In genomic region chr6:55580036-55580435, GRCm38 (mm10) we compare ENCODE assay signal across 17 mouse cellular contexts.
A peak's percentile ranks its signal among the peaks of the same experiment; 100 is the strongest.
DNase-seq lines count a peak whose midpoint lies in the region; ATAC-seq lines count a peak whose summit lies in the region.
"Had no signal": no experiment of that assay in that cellular context is flagged by ENCODE, and none has a peak within 500 bp of the region (broad histone marks: within the 10 kb centered on the region; RNA-seq: fewer than 3 reads in every experiment).

No protein-coding gene starts in this region.

- H3K27me3 ChIP-seq in forebrain, embryonic 12.5 days = no peaks in the 10 kb centered on the region
- H3K27me3 ChIP-seq in forebrain, embryonic 11.5 days (ENCODE audit: control insufficient read depth, insufficient read depth, low read length) = no peaks in the 10 kb centered on the region
- H3K27me3 ChIP-seq in neural tube, embryonic 12.5 days (replicated peaks) = no peaks in the 10 kb centered on the region
- no peaks in the 10 kb centered on the region for H3K27me3 ChIP-seq in hindbrain, embryonic 16.5 days (replicated peaks; ENCODE audit: control insufficient read depth, insufficient read depth, low read length)
- H3K27me3 ChIP-seq: embryonic facial prominence, embryonic 12.5 days had no signal

- no peak overlapping the region for H3K4me3 ChIP-seq in forebrain, embryonic 12.5 days (replicated peaks)
- no peak overlapping the region for H3K4me3 ChIP-seq in forebrain, embryonic 11.5 days (ENCODE audit: low read depth, low read length)
- no peak overlapping the region for H3K4me3 ChIP-seq in neural tube, embryonic 12.5 days
- H3K4me3 ChIP-seq in hindbrain, embryonic 16.5 days (ENCODE audit: low read length) = no peak overlapping the region
- H3K4me3 ChIP-seq: embryonic facial prominence, embryonic 12.5 days; gastrocnemius, adult 2 months; heart, embryonic 10.5 days had no signal

- no peak overlapping the region for H3K9ac ChIP-seq in forebrain, embryonic 12.5 days
- no peak overlapping the region for H3K9ac ChIP-seq in forebrain, embryonic 11.5 days (ENCODE audit: low read length)
- H3K9ac ChIP-seq in neural tube, embryonic 12.5 days = no peak overlapping the region
- no peak overlapping the region for H3K9ac ChIP-seq in hindbrain, embryonic 16.5 days (ENCODE audit: low read depth, low read length)
- H3K9ac ChIP-seq: embryonic facial prominence, embryonic 12.5 days had no signal

- H3K4me2 ChIP-seq in forebrain, embryonic 12.5 days = peak overlapping the region; percentile 32; the same call in 1 of the 2 replicates
- no peak overlapping the region for H3K4me2 ChIP-seq in forebrain, embryonic 11.5 days (ENCODE audit: low read depth, low read length, severe bottlenecking)
- H3K4me2 ChIP-seq in neural tube, embryonic 12.5 days (replicated peaks) = 0 out of 2 replicates have a peak overlapping the region, but pooled peaks have one; percentile 16
- H3K4me2 ChIP-seq in hindbrain, embryonic 16.5 days (ENCODE audit: low read length) = peak overlapping the region; percentile 31
- H3K4me2 ChIP-seq: embryonic facial prominence, embryonic 12.5 days had no signal

- DNase-seq in forebrain, embryonic 11.5 days (ENCODE audit: low spot score) = no peak
- no peak for DNase-seq in neural tube, embryonic 10.5 days (ENCODE audit: extremely low spot score, low spot score)
- no peak for DNase-seq in thymus, postnatal 14 days
- DNase-seq: gastrocnemius, adult 2 months; kidney, adult 18-20 months; kidney, postnatal 14 days; layer of hippocampus, adult 9-11 months; lung, adult 2 months; right cerebral cortex, postnatal 14 days; thymus, postnatal 36 days had no signal

- H3K36me3 ChIP-seq in forebrain, embryonic 12.5 days (replicated peaks) = no peaks in the 10 kb centered on the region
- H3K36me3 ChIP-seq in forebrain, embryonic 11.5 days (ENCODE audit: control insufficient read depth, insufficient read depth, low read length) = no peaks in the 10 kb centered on the region
- no peaks in the 10 kb centered on the region for H3K36me3 ChIP-seq in neural tube, embryonic 12.5 days
- no peaks in the 10 kb centered on the region for H3K36me3 ChIP-seq in hindbrain, embryonic 16.5 days (ENCODE audit: control insufficient read depth, insufficient read depth, low read length)
- H3K36me3 ChIP-seq: embryonic facial prominence, embryonic 12.5 days; heart, embryonic 10.5 days had no signal

- no peaks in the 10 kb centered on the region for H3K9me3 ChIP-seq in forebrain, embryonic 12.5 days
- H3K9me3 ChIP-seq in forebrain, embryonic 11.5 days (ENCODE audit: control insufficient read depth, low read length) = no peaks in the 10 kb centered on the region
- H3K9me3 ChIP-seq in neural tube, embryonic 12.5 days = no peaks in the 10 kb centered on the region
- H3K9me3 ChIP-seq in hindbrain, embryonic 16.5 days (ENCODE audit: control insufficient read depth, low read length) = no peaks in the 10 kb centered on the region
- H3K9me3 ChIP-seq: embryonic facial prominence, embryonic 12.5 days; heart, embryonic 10.5 days had no signal

- ATAC-seq in forebrain, embryonic 12.5 days (ENCODE audit: low FRiP score) = 0 out of 2 replicates have a peak, but pooled peaks have one; percentile 40
- no peak for ATAC-seq in forebrain, embryonic 11.5 days (replicated peaks; ENCODE audit: low FRiP score)
- no peak for ATAC-seq in neural tube, embryonic 12.5 days (ENCODE audit: low FRiP score, low read depth)
- peak; percentile 68 for ATAC-seq in hindbrain, embryonic 16.5 days
- no peak for ATAC-seq in frontal cortex, adult (ENCODE audit: low TSS enrichment)

- H3K27ac ChIP-seq in forebrain, embryonic 12.5 days = peak overlapping the region; percentile 79
- no peak overlapping the region for H3K27ac ChIP-seq in forebrain, embryonic 11.5 days (ENCODE audit: low read depth, low read length)
- H3K27ac ChIP-seq in neural tube, embryonic 12.5 days = no peak overlapping the region
- H3K27ac ChIP-seq in hindbrain, embryonic 16.5 days (ENCODE audit: low read depth, low read length) = peak overlapping the region; percentile 75
- H3K27ac ChIP-seq: embryonic facial prominence, embryonic 12.5 days; gastrocnemius, adult 2 months; heart, embryonic 10.5 days; macrophage had no signal

- WGBS in forebrain, embryonic 12.5 days = 11% methylated on average over 5 of the region's 5 CpGs
- 19% methylated on average over 5 of the region's 5 CpGs for WGBS in forebrain, embryonic 11.5 days
- WGBS in neural tube, embryonic 12.5 days = 16% methylated on average over 5 of the region's 5 CpGs
- 7% methylated on average over 5 of the region's 5 CpGs for WGBS in hindbrain, embryonic 16.5 days

- peaks cover 16% of the 10 kb centered on the region for H3K4me1 ChIP-seq in forebrain, embryonic 12.5 days
- H3K4me1 ChIP-seq in forebrain, embryonic 11.5 days (replicated peaks; ENCODE audit: control insufficient read depth, insufficient read depth, low read length) = no peaks in the 10 kb centered on the region; the same call in 1 of the 2 replicates
- 0 out of 2 replicates have a peak, but pooled peaks cover 4% of the 10 kb centered on the region for H3K4me1 ChIP-seq in neural tube, embryonic 12.5 days
- peaks cover 10% of the 10 kb centered on the region for H3K4me1 ChIP-seq in hindbrain, embryonic 16.5 days (ENCODE audit: control insufficient read depth, insufficient read depth, low read depth, low read length)
- H3K4me1 ChIP-seq: embryonic facial prominence, embryonic 12.5 days; heart, embryonic 10.5 days had no signal

Comparison
In these comparisons a context has a peak if more than half of its experiments do, and no peak if none do; other contexts are left out.
1. ATAC-seq: peak in forebrain, embryonic 12.5 days (single experiment) and hindbrain, embryonic 16.5 days (single experiment); none in forebrain, embryonic 11.5 days (single experiment), neural tube, embryonic 12.5 days (single experiment) and frontal cortex, adult (single experiment).
2. H3K27ac ChIP-seq: peak in forebrain, embryonic 12.5 days (single experiment) and hindbrain, embryonic 16.5 days (single experiment); none in forebrain, embryonic 11.5 days (single experiment) and neural tube, embryonic 12.5 days (single experiment).